Mouse (Mus musculus): ENCODE results near the gene Mat1a. TPM values are rescaled to one million over a fixed set of nuclear protein-coding genes. Genes with fewer than 3 reads are reported as not detected.

Mat1a gene
- polyA plus RNA-seq, 1 experiment from 2014 or later, result not detected

GRCm38 (mm10) chr14:41090777-41091176 lies 14.1 kb upstream of the Mat1a start:
- H3K36me3 ChIP-seq (ENCODE audit: control insufficient read depth, insufficient read depth, low read length), result no peaks in the 10 kb centered on the region
- no peaks in the 10 kb centered on the region for H3K27me3 ChIP-seq (replicated peaks; ENCODE audit: control insufficient read depth, insufficient read depth, low read length)
- H3K4me1 ChIP-seq (ENCODE audit: control insufficient read depth, insufficient read depth, low read depth, low read length), result no peaks in the 10 kb centered on the region
- no peak overlapping the region for H3K27ac ChIP-seq (ENCODE audit: low read depth, low read length)
- ATAC-seq, result no peak
- no peak overlapping the region for H3K4me3 ChIP-seq (ENCODE audit: low read length)
- H3K9me3 ChIP-seq (ENCODE audit: control insufficient read depth, low read length), result no peaks in the 10 kb centered on the region
- WGBS, result 46% methylated on average over 8 of the region's 8 CpGs
- H3K4me2 ChIP-seq (ENCODE audit: low read length), result no peak overlapping the region
- H3K9ac ChIP-seq (ENCODE audit: low read depth, low read length), result no peak overlapping the region

GRCm38 (mm10) chr14:41094114-41094513 lies 10.7 kb upstream of the Mat1a start:
- H3K9me3 ChIP-seq (ENCODE audit: control insufficient read depth, low read length), result no peaks in the 10 kb centered on the region
- H3K4me3 ChIP-seq (ENCODE audit: low read length), result no peak overlapping the region
- 67% methylated on average over 1 of the region's 1 CpGs for WGBS
- H3K27ac ChIP-seq (ENCODE audit: low read depth, low read length), result no peak overlapping the region
- no peak for ATAC-seq
- H3K9ac ChIP-seq (ENCODE audit: low read depth, low read length), result no peak overlapping the region
- no peak overlapping the region for H3K4me2 ChIP-seq (ENCODE audit: low read length)
- no peaks in the 10 kb centered on the region for H3K4me1 ChIP-seq (ENCODE audit: control insufficient read depth, insufficient read depth, low read depth, low read length)
- no peaks in the 10 kb centered on the region for H3K36me3 ChIP-seq (ENCODE audit: control insufficient read depth, insufficient read depth, low read length)
- no peaks in the 10 kb centered on the region for H3K27me3 ChIP-seq (replicated peaks; ENCODE audit: control insufficient read depth, insufficient read depth, low read length)

- Histone ChIP-seq H3K4me1 (ENCODE audit: control insufficient read depth, insufficient read depth, low read depth, low read length) (no peaks in the 10 kb centered on the region), H3K27me3 (replicated peaks; ENCODE audit: control insufficient read depth, insufficient read depth, low read length) (no peaks in the 10 kb centered on the region), H3K4me3 (ENCODE audit: low read length) (no peak overlapping the region), H3K4me2 (ENCODE audit: low read length) (no peak overlapping the region), H3K27ac (ENCODE audit: low read depth, low read length) (no peak overlapping the region), H3K9me3 (ENCODE audit: control insufficient read depth, low read length) (no peaks in the 10 kb centered on the region), H3K36me3 (ENCODE audit: control insufficient read depth, insufficient read depth, low read length) (no peaks in the 10 kb centered on the region), H3K9ac (ENCODE audit: low read depth, low read length) (no peak overlapping the region)
- ATAC-seq, result no peak
- WGBS, result 85% methylated on average over 3 of the region's 3 CpGs
These were observed 8.5 kb upstream of the Mat1a start for GRCm38 (mm10) chr14:41096296-41096860.

- no peaks in the 10 kb centered on the region for H3K36me3 ChIP-seq (ENCODE audit: control insufficient read depth, insufficient read depth, low read length)
- no peaks in the 10 kb centered on the region for H3K4me1 ChIP-seq (ENCODE audit: control insufficient read depth, insufficient read depth, low read depth, low read length)
- no peak overlapping the region for H3K4me3 ChIP-seq (ENCODE audit: low read length)
- no peak for ATAC-seq
- H3K27ac ChIP-seq (ENCODE audit: low read depth, low read length), result no peak overlapping the region
- no peak overlapping the region for H3K4me2 ChIP-seq (ENCODE audit: low read length)
- H3K9me3 ChIP-seq (ENCODE audit: control insufficient read depth, low read length), result no peaks in the 10 kb centered on the region
- 88% methylated on average over 1 of the region's 1 CpGs for WGBS
- H3K27me3 ChIP-seq (replicated peaks; ENCODE audit: control insufficient read depth, insufficient read depth, low read length), result no peaks in the 10 kb centered on the region
- H3K9ac ChIP-seq (ENCODE audit: low read depth, low read length), result no peak overlapping the region
These were observed 6.1 kb upstream of the Mat1a start for GRCm38 (mm10) chr14:41098726-41099125.

- no peaks in the 10 kb centered on the region for H3K36me3 ChIP-seq (ENCODE audit: control insufficient read depth, insufficient read depth, low read length)
- H3K27ac ChIP-seq (ENCODE audit: low read depth, low read length), result no peak overlapping the region
- no peak overlapping the region for H3K4me3 ChIP-seq (ENCODE audit: low read length)
- H3K4me2 ChIP-seq (ENCODE audit: low read length), result no peak overlapping the region
- no peaks in the 10 kb centered on the region for H3K4me1 ChIP-seq (ENCODE audit: control insufficient read depth, insufficient read depth, low read depth, low read length)
- no peak for ATAC-seq
- H3K9me3 ChIP-seq (ENCODE audit: control insufficient read depth, low read length), result no peaks in the 10 kb centered on the region
- H3K9ac ChIP-seq (ENCODE audit: low read depth, low read length), result no peak overlapping the region
- no peaks in the 10 kb centered on the region for H3K27me3 ChIP-seq (replicated peaks; ENCODE audit: control insufficient read depth, insufficient read depth, low read length)
- WGBS, result 93% methylated on average over 3 of the region's 3 CpGs
These were observed 4.1 kb upstream of the Mat1a start for GRCm38 (mm10) chr14:41100712-41101111.

GRCm38 (mm10) chr14:41101242-41101641 lies 3.6 kb upstream of the Mat1a start:
- H3K9ac ChIP-seq (ENCODE audit: low read depth, low read length), result no peak overlapping the region
- no peak overlapping the region for H3K27ac ChIP-seq (ENCODE audit: low read depth, low read length)
- WGBS, result 84% methylated on average over 5 of the region's 5 CpGs
- no peaks in the 10 kb centered on the region for H3K4me1 ChIP-seq (ENCODE audit: control insufficient read depth, insufficient read depth, low read depth, low read length)
- H3K4me2 ChIP-seq (ENCODE audit: low read length), result no peak overlapping the region
- H3K9me3 ChIP-seq (ENCODE audit: control insufficient read depth, low read length), result no peaks in the 10 kb centered on the region
- ATAC-seq, result no peak
- no peak overlapping the region for H3K4me3 ChIP-seq (ENCODE audit: low read length)
- no peaks in the 10 kb centered on the region for H3K27me3 ChIP-seq (replicated peaks; ENCODE audit: control insufficient read depth, insufficient read depth, low read length)
- no peaks in the 10 kb centered on the region for H3K36me3 ChIP-seq (ENCODE audit: control insufficient read depth, insufficient read depth, low read length)

GRCm38 (mm10) chr14:41102269-41102668 lies 2.6 kb upstream of the Mat1a start:
- no peaks in the 10 kb centered on the region for H3K9me3 ChIP-seq (ENCODE audit: control insufficient read depth, low read length)
- no peak overlapping the region for H3K27ac ChIP-seq (ENCODE audit: low read depth, low read length)
- H3K9ac ChIP-seq (ENCODE audit: low read depth, low read length), result no peak overlapping the region
- no peaks in the 10 kb centered on the region for H3K4me1 ChIP-seq (ENCODE audit: control insufficient read depth, insufficient read depth, low read depth, low read length)
- no peak for ATAC-seq
- H3K36me3 ChIP-seq (ENCODE audit: control insufficient read depth, insufficient read depth, low read length), result no peaks in the 10 kb centered on the region
- H3K4me2 ChIP-seq (ENCODE audit: low read length), result no peak overlapping the region
- WGBS, result 87% methylated on average over 2 of the region's 2 CpGs
- H3K27me3 ChIP-seq (replicated peaks; ENCODE audit: control insufficient read depth, insufficient read depth, low read length), result no peaks in the 10 kb centered on the region
- no peak overlapping the region for H3K4me3 ChIP-seq (ENCODE audit: low read length)

GRCm38 (mm10) chr14:41111031-41111668 lies 6.3 kb downstream of the Mat1a start:
- Histone ChIP-seq H3K9ac (ENCODE audit: low read depth, low read length) (no peak overlapping the region), H3K4me3 (ENCODE audit: low read length) (no peak overlapping the region), H3K27me3 (replicated peaks; ENCODE audit: control insufficient read depth, insufficient read depth, low read length) (no peaks in the 10 kb centered on the region), H3K9me3 (ENCODE audit: control insufficient read depth, low read length) (no peaks in the 10 kb centered on the region), H3K36me3 (ENCODE audit: control insufficient read depth, insufficient read depth, low read length) (no peaks in the 10 kb centered on the region), H3K27ac (ENCODE audit: low read depth, low read length) (no peak overlapping the region), H3K4me1 (ENCODE audit: control insufficient read depth, insufficient read depth, low read depth, low read length) (no peaks in the 10 kb centered on the region), H3K4me2 (ENCODE audit: low read length) (no peak overlapping the region)
- WGBS, result 88% methylated on average over 7 of the region's 7 CpGs
- ATAC-seq, result no peak

- Histone ChIP-seq H3K9me3 (ENCODE audit: control insufficient read depth, low read length) (no peaks in the 10 kb centered on the region), H3K9ac (ENCODE audit: low read depth, low read length) (no peak overlapping the region), H3K4me2 (ENCODE audit: low read length) (no peak overlapping the region), H3K4me3 (ENCODE audit: low read length) (no peak overlapping the region), H3K36me3 (ENCODE audit: control insufficient read depth, insufficient read depth, low read length) (no peaks in the 10 kb centered on the region), H3K27me3 (replicated peaks; ENCODE audit: control insufficient read depth, insufficient read depth, low read length) (no peaks in the 10 kb centered on the region), H3K4me1 (ENCODE audit: control insufficient read depth, insufficient read depth, low read depth, low read length) (no peaks in the 10 kb centered on the region), H3K27ac (ENCODE audit: low read depth, low read length) (no peak overlapping the region)
- no peak for ATAC-seq
- WGBS, result 89% methylated on average over 4 of the region's 4 CpGs
These were observed 8.1 kb downstream of the Mat1a start for GRCm38 (mm10) chr14:41112944-41113343.
